Mouse (Mus musculus): ENCODE measurements around the gene Otof. TPM values are rescaled to one million over a fixed set of nuclear protein-coding genes. Genes with fewer than 3 reads are reported as not detected.

Otof gene
- total RNA-seq, 2 experiments from 2014 or later, result not detected

- no peak for ATAC-seq (replicated peaks; ENCODE audit: low FRiP score, poor library complexity, severe bottlenecking)
These were observed 22.8 kb downstream of the Otof start for GRCm38 (mm10) chr5:30438931-30439330.

GRCm38 (mm10) chr5:30427406-30427805, 34.3 kb downstream of the Otof start:
- ATAC-seq (replicated peaks; ENCODE audit: low FRiP score, poor library complexity, severe bottlenecking), result no peak

- no peak for ATAC-seq (replicated peaks; ENCODE audit: low FRiP score, poor library complexity, severe bottlenecking)
These were observed 38.0 kb downstream of the Otof start for GRCm38 (mm10) chr5:30423572-30424244.

- no peak for ATAC-seq (replicated peaks; ENCODE audit: low FRiP score, poor library complexity, severe bottlenecking)
These were observed 38.6 kb downstream of the Otof start for GRCm38 (mm10) chr5:30423121-30423520.

GRCm38 (mm10) chr5:30416665-30417064, 45.1 kb downstream of the Otof start:
- no peak for ATAC-seq (replicated peaks; ENCODE audit: low FRiP score, poor library complexity, severe bottlenecking)

- ATAC-seq (replicated peaks; ENCODE audit: low FRiP score, poor library complexity, severe bottlenecking), result no peak
These were observed 45.9 kb downstream of the Otof start for GRCm38 (mm10) chr5:30415876-30416275.

- ATAC-seq (replicated peaks; ENCODE audit: low FRiP score, poor library complexity, severe bottlenecking), result no peak
These were observed 46.4 kb downstream of the Otof start for GRCm38 (mm10) chr5:30415381-30415780.

GRCm38 (mm10) chr5:30411524-30411923, 50.2 kb downstream of the Otof start:
- ATAC-seq (replicated peaks; ENCODE audit: low FRiP score, poor library complexity, severe bottlenecking), result no peak

GRCm38 (mm10) chr5:30406876-30407275, 54.9 kb downstream of the Otof start:
- ATAC-seq (replicated peaks; ENCODE audit: low FRiP score, poor library complexity, severe bottlenecking), result no peak

GRCm38 (mm10) chr5:30401165-30401564, 60.6 kb downstream of the Otof start:
- ATAC-seq (replicated peaks; ENCODE audit: low FRiP score, poor library complexity, severe bottlenecking), result no peak

- no peak for ATAC-seq (replicated peaks; ENCODE audit: low FRiP score, poor library complexity, severe bottlenecking)
These were observed 61.2 kb downstream of the Otof start for GRCm38 (mm10) chr5:30400521-30400920.

GRCm38 (mm10) chr5:30391473-30391872, 70.3 kb downstream of the Otof start:
- ATAC-seq (replicated peaks; ENCODE audit: low FRiP score, poor library complexity, severe bottlenecking), result peak; percentile 60; the same call in 1 of the 2 replicates

- no peak for ATAC-seq (replicated peaks; ENCODE audit: low FRiP score, poor library complexity, severe bottlenecking)
These were observed 71.9 kb downstream of the Otof start for GRCm38 (mm10) chr5:30389836-30390235.

GRCm38 (mm10) chr5:30387726-30388125, 74.0 kb downstream of the Otof start:
- no peak for ATAC-seq (replicated peaks; ENCODE audit: low FRiP score, poor library complexity, severe bottlenecking)

GRCm38 (mm10) chr5:30382876-30383275, 78.9 kb downstream of the Otof start:
- no peak for ATAC-seq (replicated peaks; ENCODE audit: low FRiP score, poor library complexity, severe bottlenecking)

GRCm38 (mm10) chr5:30369426-30369825, 92.3 kb downstream of the Otof start:
- no peak for ATAC-seq (replicated peaks; ENCODE audit: low FRiP score, poor library complexity, severe bottlenecking)

- ATAC-seq (replicated peaks; ENCODE audit: low FRiP score, poor library complexity, severe bottlenecking), result no peak
These were observed 94.3 kb downstream of the Otof start for GRCm38 (mm10) chr5:30367405-30367804.

GRCm38 (mm10) chr5:30358436-30359099, 103.2 kb downstream of the Otof start:
- no peak for ATAC-seq (replicated peaks; ENCODE audit: low FRiP score, poor library complexity, severe bottlenecking)

- no peak for ATAC-seq (replicated peaks; ENCODE audit: low FRiP score, poor library complexity, severe bottlenecking)
These were observed 105.1 kb downstream of the Otof start for GRCm38 (mm10) chr5:30356647-30357046.

GRCm38 (mm10) chr5:30355559-30356159, 106.1 kb downstream of the Otof start:
- no peak for ATAC-seq (replicated peaks; ENCODE audit: low FRiP score, poor library complexity, severe bottlenecking)

GRCm38 (mm10) chr5:30355114-30355513, 106.6 kb downstream of the Otof start:
- ATAC-seq (replicated peaks; ENCODE audit: low FRiP score, poor library complexity, severe bottlenecking), result no peak

All from erythroid progenitor cell, adult 5-6 weeks (primary cell).